Mouse (Mus musculus) stomach, postnatal 0 days (tissue): ENCODE data around the gene Tppp3.

Experiments
- CTCF ChIP-seq: IDR thresholded peaks from 2 replicates; pipeline ENCODE4 v1.5.1; 2016; ENCODE audit warnings: antibody characterized with exemption, low read depth, mild to moderate bottlenecking, moderate library complexity
- EP300 ChIP-seq: optimal IDR thresholded peaks from 2 replicates; pipeline ENCODE3; 2016; ENCODE audit warnings: antibody characterized with exemption

- TF ChIP-seq CTCF (no peak), EP300 (no peak)
Measured at GRCm38 (mm10) chr8:105475742-105476141, 4.4 kb upstream of the Tppp3 start.
